Mouse (Mus musculus) right cerebral cortex, postnatal 4 days (tissue): ENCODE results near the gene Det1.

Source experiments
- DNase-seq: peaks from one replicate; pipeline ENCODE4 v3.0.0-alpha.2; 2022

The Det1 gene

DNA sequence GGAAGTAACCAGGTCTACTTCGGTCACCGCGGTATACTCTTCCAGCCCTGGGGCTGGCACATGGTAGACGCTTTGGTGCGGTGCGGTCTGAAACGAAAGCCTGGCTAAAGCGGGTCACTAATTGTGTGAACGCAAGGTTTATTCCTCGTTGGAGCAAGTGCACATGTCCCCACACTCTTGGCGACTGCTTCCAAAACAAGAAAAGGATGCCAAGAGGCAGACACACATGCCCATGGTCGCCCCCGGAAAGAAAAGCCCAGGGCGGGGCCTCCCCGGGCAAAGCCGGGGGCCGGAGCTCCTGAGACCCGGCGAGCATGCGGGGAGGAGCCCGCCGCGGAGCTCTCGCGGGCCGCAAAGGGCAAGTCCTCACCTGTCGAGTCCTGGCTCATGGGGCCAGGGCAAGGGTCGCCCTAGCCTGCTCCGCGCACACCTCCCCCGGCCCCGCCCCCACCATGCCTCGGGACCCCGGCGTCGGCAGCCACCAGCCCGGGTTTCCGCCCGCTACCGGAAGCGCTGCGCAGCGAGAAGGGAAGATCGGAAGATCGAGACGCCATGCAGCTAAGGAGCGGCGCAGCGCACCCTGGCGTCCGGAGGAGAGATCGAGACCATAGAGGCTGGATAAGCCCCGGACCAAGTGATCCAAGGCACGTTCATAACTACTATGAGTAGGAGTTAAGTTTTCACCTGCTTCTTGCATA, at the start of gene Det1:
Det1 (minus strand) TSS at position 527 of the 698 bp plus-strand sequence.
- peak; percentile 95 for DNase-seq

DNA sequence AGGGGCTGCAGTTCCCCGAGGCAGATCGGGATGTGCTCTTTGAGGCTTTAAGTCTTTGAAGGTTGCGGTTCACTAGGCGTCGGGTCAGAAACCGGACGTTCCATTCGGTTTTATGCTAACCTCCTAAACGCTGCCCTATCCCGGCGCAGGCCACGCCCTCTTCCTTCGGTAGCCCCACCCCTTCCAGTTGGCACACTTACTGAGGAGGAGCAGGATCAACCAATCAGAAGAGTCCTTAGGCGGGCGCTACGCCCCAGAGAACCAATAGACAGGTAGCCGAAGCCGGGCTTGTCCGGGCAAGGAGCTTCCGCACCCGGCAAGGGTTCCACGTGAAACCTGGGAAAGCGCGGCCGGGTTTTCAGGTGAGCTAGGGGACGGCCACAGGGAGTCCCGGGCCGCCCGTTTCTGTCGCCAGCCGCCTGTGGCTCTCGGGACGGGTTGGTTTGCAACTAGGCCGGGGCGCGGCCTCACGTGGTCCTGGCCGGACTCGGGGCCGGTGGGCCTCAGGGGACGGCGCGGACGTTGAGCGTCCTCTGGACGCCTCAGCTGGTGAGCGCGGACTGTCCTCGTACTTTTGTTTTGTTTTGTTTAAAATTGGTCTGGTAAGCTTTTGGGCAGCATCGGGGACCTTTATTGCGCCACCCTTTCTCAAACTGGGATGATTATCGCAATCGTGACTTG, 48.7 kb upstream of the Det1 start, which contains the start of gene Aen:
Aen (plus strand) TSS at position 202 of the 681 bp plus-strand sequence.
- peak; percentile 93 for DNase-seq

DNA sequence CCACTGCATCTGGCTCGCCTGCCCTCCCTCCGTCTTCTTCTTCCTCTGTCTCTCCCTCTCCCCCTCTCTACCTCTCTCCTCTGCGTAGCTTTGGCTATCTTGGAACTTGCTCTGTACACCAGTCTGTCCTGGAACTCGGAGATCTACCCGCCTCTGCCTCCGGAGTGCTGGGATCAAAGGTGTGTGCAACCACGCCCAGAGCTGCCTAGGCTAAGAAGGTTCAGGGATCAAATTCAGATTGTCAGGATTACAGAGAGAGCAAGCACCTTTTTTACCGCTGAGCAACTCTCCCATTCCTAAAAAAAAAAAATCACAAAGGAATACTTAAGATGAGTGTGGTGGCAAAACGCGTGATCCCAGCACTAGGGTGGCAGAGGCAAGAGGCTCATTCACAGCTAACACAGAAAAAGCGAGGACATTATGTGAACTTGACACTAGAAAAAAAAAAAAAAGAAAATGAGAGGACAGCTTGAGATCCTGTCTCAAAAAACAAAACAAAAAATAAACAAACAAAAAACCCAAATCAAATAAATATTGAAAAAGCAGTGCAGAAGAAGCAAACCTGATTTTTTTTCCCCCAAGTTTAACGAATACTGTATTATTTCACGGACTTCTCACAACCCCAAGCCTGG, 48.1 kb upstream of the Det1 start:
- DNase-seq = no peak

GRCm38 (mm10) chr7:78893917-78894316, 46.9 kb upstream of the Det1 start:
- no peak for DNase-seq

DNA sequence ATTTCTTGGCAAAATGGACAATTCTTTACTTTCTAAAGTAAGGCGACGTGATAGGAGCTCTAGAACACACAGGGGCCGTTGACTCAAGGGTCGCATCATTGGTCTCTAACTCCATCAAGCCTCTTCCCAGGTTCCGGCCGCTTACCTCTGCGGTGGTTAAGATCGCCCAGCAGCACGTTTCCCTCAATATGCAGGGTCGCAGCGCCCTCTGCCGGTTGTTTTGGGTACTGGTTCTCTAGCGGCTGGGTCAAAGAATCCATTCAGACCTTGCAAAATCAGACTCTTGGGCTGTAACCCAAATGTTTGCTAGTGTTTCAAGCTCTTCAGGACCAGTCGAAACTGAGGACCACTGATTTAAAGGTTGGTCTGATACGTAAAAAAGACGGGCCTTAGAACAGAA, 43.6 kb upstream of the Det1 start:
- peak; percentile 97 for DNase-seq

DNA sequence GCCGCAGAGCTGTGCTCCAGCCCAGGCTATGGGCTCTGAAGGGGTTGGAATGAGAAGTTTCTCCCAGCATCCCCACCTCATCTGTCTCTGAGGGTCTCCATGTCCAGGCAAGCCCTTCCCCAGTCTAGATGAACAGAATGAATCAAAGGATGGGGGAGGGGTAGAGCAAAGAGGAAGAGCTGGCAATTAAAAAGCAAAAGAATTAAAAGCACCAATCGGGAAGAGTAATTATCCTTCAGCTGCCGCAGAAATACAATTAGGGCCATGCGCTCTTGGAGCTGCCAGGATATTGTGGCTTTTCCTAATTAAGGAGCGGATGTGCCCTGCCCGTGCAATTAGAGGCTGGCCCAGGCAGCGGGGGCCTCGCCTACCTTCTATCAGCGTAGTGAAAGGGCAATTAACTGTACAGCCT, 40.4 kb upstream of the Det1 start:
- DNase-seq = no peak

- no peak for DNase-seq
These were observed 39.4 kb upstream of the Det1 start for GRCm38 (mm10) chr7:78886496-78886895.

DNA sequence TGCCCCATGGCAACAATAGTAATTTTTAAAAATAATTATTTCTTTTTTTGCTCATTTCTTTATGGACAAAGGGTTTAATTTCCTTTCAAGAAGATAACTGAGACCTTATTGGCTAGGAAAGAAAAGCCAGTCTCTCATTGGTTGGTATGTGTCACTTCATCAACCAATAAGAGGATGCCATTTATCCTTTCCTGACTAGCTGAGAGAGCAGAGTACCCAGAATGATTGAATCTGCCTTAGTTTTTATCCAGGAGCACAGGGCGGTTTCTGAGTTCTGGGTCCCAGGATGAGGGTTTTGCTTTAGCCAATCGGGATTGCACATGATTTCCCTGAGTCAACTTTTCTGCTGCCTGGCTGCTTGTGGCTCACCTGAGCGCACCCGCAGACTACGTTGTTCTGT, 38.3 kb upstream of the Det1 start:
- DNase-seq = no peak

- DNase-seq = peak; percentile 58
These were observed 37.1 kb upstream of the Det1 start for GRCm38 (mm10) chr7:78884139-78884538.

- DNase-seq = no peak
These were observed 36.6 kb upstream of the Det1 start for GRCm38 (mm10) chr7:78883726-78884060.

DNA sequence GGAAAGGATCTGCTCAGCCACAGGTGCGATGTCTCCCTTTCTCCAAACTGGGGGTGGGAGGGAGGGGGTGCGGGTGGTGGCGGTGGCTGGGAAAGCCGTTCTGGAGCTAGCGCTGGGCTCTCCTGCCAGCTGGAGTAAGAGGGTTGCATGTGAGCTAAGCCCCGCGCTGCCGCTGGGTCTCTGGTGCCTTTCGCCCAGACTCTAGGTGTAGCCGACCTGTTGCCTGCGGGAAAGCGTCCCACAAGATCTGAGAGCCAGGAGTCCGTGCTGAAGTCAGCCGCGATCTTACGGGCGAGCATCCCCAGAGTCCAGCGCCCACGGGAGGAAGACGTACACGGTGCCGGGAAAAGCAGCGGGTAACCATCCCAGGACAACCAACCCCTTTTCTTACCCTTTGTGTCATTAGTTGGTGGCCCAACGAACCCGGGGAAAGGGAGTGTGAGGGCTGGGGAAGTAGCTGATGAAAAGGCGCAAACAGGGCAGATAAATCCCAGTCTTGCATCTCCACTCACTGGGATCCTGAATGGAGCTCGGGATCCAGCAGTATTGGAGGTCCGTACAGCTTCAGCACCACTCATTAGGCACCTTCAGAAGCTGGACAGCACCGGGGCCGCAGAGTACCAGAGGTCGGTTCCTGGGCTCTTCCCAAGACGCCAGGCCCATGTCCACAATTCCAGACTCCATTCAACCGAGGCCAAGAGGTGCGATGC, 36.1 kb upstream of the Det1 start:
- DNase-seq = peak; percentile 35

- peak; percentile 72 for DNase-seq
These were observed 35.4 kb upstream of the Det1 start for GRCm38 (mm10) chr7:78882469-78882837.

- no peak for DNase-seq
These were observed 34.8 kb upstream of the Det1 start for GRCm38 (mm10) chr7:78881607-78882468.

- DNase-seq = no peak
These were observed 25.8 kb upstream of the Det1 start for GRCm38 (mm10) chr7:78872831-78873230.

DNA sequence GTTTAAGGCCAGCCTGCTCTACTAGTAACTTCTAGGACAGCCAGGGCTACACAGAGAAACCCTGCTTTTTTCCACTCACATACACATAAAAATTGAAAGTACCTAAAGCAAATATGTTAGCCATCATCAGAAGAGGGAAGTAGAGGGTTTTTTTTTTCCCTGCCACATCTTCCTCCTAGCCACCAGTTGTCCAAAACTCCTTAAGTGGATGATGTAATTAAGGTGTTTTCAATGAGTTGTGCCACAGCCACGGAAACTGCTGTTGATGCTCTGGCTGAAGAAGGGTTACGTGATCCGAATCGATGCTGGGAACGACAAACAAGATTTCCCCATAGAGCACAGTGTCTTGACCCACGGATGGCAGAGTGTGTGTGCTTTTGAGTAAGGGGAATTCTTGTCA, 25.3 kb upstream of the Det1 start:
- no peak for DNase-seq

DNA sequence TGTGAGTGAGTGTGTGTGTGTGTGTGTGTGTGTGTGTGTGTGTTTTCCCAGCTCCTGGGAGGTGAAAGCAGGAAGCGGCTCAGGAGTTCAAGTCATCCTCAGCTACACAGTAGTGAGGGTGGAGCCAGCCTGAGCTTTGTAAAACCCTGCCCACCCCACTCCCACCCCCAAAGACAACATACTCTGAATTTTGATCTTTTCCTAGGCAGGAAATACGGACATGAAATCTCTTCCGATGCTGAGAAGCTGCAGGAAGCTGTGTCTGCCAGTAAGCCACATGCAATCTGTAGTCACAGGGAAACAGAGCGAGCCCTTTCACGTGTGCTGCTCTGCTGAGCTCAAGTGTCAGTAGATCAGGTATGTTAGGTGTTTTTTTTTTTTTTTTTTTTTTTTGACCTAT, 21.7 kb upstream of the Det1 start:
- DNase-seq = no peak

DNA sequence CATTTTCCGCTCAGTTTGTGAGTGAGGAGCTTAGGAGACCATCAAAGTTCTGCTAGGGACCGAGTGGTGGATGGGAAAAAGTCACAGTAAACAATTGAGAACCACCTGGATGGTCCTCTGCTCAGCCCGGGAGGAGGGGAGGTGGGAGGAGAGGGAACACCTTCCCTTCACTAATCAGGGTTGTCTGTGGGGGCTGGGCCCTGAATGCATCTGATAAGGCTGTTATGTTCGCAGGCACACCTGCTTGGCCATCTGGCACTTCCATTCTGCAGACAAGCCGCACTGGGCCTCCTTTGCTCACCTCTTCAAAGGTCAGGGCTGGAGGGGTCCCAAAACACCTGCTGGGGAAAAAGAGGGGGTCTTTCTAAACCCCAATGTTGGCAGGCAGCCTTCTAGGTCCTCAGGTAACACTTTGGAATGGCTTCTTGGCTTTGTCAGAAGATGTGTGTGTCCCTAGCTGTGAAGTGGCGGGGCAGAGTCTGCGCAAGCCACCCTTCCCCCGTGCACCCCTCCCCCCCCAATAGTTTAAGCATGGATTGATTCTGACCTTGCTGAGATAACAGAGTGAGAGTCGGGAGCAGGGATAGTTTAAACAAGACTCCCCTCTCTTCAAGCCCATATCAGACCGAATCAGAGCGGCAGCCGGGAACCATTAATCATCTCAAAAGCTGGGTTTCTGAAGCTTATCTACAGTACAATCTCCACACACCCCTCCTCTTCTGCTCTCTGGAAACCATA, 18.3 kb upstream of the Det1 start:
- DNase-seq = no peak

GRCm38 (mm10) chr7:78864446-78864802, 17.4 kb upstream of the Det1 start:
- DNase-seq = no peak

DNA sequence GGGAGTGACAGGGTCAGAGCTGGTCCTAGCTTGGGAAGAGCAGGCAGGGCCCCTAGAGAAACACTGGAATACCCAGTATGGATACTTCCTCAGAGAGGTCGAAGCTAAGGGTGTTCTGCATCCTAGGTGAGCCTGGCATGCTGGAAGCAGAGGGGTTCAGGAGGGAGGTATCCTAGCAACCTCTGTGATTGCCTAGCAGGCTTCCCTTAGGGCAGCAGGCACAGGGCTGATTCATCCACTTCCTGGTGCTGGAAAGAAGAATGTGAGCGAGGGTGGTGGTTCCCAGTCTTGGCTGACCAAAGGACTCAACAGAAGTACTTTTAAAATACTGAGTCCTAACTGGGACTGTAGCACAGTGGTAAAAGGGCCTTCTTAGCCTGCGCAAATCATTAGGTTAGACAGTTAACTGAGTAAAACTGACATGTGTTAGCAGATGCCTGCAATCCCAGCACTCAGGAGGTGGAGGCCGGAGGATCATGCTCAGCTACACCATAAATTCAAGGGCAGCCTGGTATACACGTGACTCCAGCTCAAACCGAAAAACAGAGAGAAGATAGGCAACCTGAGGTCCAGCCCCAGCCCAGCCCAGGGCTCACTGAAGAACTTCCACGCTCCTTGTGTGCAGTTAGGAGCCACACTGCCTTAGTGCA, 16.9 kb upstream of the Det1 start:
- no peak for DNase-seq

GRCm38 (mm10) chr7:78855044-78855655, 8.1 kb upstream of the Det1 start:
- DNase-seq = no peak

DNA sequence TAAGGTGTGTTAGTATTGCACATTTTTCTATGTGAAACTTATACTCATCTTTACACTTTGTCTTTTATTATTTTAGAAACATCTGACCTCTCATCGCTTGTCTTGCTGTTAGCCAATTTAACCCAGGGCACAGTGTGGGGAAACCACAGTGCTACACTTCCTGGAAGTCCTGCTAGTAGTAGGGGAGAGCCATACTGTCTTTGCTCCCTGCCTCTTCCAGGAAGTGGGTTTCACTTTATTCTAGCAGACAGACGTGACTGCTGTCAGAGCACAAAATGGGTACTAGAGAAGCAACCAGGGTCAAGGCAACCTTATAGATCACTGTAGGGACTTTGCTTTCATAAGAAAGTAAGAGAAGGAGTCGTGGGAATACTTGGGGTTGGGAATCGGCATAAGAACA, 7.0 kb upstream of the Det1 start:
- no peak for DNase-seq
